Mouse (Mus musculus) neutrophil, adult 5-6 weeks (primary cell): ENCODE results near the gene Alx3. TPM values are rescaled to one million over a fixed set of nuclear protein-coding genes. Genes with fewer than 3 reads are reported as not detected.
"Not testable (repeated sequence)": the region's sequence is repeated elsewhere in the genome, so short reads cannot be mapped to it uniquely, and the experiment has no call there.

Experiments used
- ATAC-seq: fragments of 151-379, 151-347 bp; 2 replicates; pipeline ENCODE4 v1.8.0; 2017; ENCODE audit warnings: mild to moderate bottlenecking, moderate TSS enrichment; ENCODE audit not compliant: insufficient number of reproducible peaks, poor library complexity, low FRiP score, severe bottlenecking; ENCODE audit errors: extremely low read depth
- total RNA-seq: library from RNA; stranded (forward); fragments of 200-1000 nt; gene quantifications from 2 replicates; pipeline ENCODE4 v1.2.3, GENCODE M21; 2017

Gene Alx3
- total RNA-seq, 1 experiment from 2014 or later = not detected

GRCm38 (mm10) chr3:107617800-107618199, 23.0 kb downstream of the Alx3 start:
- no peak for ATAC-seq

DNA sequence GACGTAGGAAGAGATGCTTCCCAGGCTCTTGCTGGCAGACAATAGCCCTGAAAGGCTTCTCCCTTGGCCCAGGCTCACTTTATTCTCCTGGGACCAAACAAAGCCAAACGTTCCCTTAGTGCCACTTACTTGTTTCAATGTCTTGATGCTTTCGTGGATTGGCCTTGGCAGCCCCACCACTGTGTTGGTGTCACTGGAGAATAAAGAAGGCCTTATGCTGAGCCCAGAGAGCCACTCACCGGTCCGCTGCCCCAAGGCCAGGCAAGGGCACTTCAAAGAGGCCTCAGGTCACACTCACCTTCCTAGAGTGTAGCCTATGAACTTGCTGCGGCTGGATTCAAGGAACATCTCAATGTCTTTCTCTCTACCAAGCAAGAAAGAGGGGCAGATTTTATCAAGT, 25.1 kb downstream of the Alx3 start:
- no peak for ATAC-seq

DNA sequence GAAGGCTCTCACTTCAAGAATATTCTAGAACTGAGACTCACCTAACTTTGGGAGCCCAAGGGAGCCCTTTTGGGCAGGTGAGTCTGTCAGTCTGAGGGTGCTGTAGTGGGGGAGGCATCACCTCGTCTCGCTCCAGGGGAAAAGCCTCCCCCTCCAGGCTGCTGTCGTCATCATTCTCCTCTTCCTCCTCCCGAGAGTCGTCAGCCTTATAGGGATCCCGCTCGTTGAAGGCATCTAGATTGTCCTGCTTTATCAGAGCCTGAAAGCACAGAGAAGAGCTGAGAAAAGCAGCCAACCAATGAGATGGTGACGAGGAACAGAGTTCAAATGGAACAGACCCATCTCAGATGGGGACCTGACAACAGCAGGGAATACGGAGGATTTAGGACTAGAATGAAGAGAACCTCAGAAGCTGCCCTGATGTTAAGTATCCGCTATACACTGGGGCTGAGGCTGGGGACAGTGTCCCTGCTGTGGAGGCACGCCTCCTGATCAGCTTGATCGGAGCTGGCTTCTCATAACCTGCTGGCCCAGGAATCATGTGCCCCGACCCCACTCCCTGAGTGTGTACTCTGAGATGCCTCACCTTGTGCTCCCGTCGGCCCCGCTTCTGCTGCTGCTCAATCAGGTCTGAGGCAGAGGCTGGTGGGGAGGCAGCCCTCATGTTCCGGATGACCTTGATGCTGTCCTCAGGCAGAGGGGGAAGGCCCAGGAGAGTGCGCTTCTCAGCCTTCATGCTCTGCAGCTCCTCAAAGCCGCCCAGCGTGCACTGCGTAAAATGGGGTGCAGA, 26.6 kb downstream of the Alx3 start:
- ATAC-seq = no peak

- ATAC-seq = no peak
Measured at GRCm38 (mm10) chr3:107622537-107622936, 27.7 kb downstream of the Alx3 start.

- no peak for ATAC-seq
Measured at GRCm38 (mm10) chr3:107624424-107624823, 29.6 kb downstream of the Alx3 start.

DNA sequence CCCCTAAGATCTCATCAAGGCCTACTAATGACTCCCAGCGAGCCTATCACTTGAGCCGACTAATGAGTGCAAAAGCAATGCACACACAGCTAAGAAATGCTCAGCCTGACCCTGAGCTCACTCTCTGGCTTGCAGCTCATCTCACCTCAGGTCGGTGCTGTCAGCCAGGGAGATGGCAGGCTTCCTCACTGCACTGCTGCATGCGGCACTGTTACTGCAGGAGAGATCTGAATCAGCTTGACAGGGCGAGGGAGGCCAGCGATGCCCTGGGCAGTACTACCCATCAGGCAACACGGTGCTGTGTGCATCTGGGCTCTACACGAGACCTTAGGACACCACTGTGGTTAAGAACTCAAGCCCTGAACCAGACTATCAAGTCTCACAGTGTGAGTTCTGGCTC, 30.7 kb downstream of the Alx3 start:
- ATAC-seq = no peak

- ATAC-seq = no peak
Measured at GRCm38 (mm10) chr3:107626751-107627150, 31.9 kb downstream of the Alx3 start.

DNA sequence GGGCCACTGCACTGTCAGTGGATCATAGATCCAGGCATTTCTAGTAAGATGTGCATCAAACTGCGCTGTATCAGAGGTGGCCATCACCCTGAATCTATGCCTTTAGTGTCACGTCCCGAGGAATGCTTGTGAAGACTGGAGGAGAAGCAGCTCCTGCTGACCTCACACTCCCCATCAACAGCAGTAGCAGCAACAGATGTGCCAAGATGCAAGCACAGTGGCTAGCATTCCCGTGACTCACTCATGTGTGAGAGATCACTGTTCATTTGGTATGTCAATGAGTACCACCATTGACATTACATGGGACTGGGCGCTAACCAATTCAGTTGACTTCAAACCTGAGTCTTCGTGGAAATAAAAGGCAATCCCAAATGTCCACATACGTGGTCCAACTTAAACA, 32.8 kb downstream of the Alx3 start:
- ATAC-seq = no peak

DNA sequence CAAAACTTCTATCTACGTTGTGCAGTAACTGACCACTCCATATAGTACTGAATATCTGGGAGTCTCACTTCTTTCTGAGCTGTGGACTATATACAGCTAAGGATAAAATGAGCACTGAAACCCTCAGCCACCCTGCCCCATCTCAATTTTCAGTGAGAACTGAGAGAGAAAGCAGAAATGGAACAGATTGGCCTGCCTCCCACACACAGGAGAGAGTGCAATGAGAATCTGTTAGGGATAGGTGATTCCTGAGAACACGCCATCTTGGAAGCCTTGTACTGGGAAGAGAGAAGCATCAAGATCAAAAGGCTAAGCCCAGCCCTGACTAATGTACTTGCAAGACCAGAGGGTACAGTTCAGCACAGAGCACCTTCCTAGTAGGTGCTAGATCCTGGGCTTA, 33.7 kb downstream of the Alx3 start:
- no peak for ATAC-seq

GRCm38 (mm10) chr3:107629411-107629810, 34.6 kb downstream of the Alx3 start:
- no peak for ATAC-seq

- ATAC-seq = no peak
Measured at GRCm38 (mm10) chr3:107630682-107631522, 36.1 kb downstream of the Alx3 start, which contains the start of gene Gm10961. Gene Gm10961, plus strand, starts transcription at chr3:107631322.

GRCm38 (mm10) chr3:107631523-107631958, 36.7 kb downstream of the Alx3 start, which contains the start of gene Strip1:
Gene Strip1, minus strand, starts transcription at chr3:107631694.
- peak; percentile 88 for ATAC-seq

DNA sequence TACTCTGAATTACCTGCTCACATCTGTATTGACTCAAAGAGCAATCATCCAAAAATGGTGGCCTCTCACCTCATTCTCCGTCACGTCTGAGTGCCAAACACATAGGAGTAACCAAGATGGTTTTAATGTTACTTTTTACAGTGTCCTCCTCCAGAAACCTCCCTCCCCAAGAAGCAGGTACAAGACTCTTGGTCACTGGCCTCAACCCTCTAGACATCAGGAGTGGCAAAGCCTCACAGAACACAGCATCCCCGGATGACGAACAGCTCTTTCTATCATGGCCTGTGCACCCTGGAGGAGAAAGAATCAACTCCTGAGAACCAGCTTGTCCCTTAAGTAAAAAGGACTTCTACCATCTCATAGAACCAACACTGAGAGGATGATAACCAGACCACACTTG, 38.0 kb downstream of the Alx3 start:
- no peak for ATAC-seq

GRCm38 (mm10) chr3:107633906-107634305, 39.1 kb downstream of the Alx3 start:
- ATAC-seq = no peak

DNA sequence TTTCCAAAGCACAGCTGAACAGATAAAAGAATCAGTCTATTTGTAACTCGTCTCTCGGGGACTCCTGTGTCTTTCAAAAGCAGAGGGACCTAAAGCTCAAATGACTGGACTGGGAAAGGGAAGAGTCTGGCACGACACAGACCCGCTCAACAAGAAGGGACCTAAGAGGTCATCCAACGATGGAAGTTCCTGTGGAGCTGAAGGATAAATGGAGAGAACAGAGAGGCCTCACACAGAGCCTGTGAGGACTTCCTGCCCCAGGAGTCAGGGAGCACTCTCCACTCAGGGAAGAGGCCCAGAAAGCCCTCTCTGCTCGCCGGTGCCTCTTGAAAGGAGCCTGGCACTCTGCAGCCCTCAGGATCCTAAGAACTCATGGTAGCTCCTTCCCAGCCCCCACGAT, 41.0 kb downstream of the Alx3 start:
- no peak for ATAC-seq

DNA sequence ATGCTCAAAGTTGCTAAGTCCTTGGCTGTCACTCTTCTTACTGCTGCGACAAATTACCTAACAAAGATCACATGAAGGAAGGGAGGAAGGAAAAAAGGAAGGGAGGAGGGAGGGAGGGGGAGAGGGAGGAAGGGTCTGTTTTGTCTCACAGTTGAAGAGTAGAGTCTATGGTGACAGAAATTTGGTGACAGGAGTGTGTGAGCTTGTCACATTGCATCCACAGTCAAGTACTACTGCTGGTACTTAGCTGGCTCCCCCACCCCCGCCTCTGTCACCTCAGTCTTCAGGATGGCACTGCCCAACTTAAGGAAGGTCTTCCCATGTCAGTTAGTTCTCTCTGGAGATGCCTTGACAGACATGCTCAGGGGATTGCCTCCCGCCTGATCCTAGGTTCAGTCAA, 41.4 kb downstream of the Alx3 start:
- ATAC-seq = no peak

- ATAC-seq = no peak
Measured at GRCm38 (mm10) chr3:107637606-107638172, 42.9 kb downstream of the Alx3 start.

DNA sequence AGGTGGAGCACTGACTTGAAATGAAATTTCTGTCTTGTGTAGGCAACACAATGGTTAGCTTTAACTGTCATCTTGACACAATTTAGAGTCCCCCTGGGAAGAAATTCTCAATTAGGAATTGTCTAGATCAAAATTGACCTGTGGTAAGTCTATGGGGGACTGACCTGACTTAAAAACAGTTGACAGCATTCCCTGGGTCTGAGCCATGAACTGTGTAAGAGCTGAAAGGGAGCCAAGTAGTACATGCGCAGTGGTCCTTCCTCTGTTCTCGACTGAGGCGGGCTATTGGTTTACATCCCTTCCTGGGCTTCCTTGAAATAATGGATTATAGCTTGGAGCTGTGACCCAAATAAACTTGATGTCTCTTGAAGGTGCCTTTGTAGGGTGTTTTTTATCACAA, 52.1 kb downstream of the Alx3 start:
- ATAC-seq = no peak

DNA sequence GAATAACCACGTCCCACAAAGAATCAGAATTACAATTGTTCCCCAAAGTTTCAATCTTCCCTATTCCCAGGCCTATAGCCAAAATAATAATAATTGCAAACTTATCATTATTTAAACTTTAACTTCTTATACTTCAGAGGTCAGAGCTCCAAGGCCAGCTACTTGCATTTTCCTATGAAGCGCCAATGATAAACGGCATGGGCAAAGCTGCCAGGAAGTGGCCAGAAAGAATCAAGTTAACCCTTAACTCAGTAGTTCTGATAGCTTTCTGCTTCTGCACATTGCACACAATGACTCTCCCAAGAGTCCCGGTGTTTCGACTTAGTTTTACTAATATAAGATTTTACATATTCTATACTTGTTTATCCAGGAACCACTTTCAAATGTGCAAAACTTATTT, 55.4 kb downstream of the Alx3 start:
- ATAC-seq = not testable (repeated sequence)

DNA sequence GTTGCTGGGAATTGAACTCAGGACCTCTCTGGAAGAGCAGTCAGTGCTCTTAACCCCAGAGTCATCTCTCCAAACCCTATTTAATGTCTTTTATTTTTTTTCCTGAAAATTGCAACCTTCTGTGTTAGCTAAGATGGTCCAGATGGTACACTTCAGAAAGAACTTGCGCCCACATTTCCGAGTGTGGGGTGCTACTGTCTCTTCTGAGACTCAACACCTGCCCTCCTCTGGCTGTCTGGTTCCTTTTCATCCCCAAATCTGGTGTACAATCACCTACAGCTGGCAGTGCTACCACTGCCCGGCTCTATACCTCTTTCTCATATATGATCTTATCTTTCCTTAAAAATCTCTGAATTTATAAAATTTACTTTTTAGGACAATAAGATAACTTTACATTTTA, 58.1 kb downstream of the Alx3 start:
- no peak for ATAC-seq
